Mouse (Mus musculus) right cerebral cortex, postnatal 25 days (tissue): ENCODE measurements around the gene Cfap61.

ENCODE experiments used
- DNase-seq: peaks from one replicate; pipeline ENCODE4 v3.0.0; 2022

Gene Cfap61

DNA sequence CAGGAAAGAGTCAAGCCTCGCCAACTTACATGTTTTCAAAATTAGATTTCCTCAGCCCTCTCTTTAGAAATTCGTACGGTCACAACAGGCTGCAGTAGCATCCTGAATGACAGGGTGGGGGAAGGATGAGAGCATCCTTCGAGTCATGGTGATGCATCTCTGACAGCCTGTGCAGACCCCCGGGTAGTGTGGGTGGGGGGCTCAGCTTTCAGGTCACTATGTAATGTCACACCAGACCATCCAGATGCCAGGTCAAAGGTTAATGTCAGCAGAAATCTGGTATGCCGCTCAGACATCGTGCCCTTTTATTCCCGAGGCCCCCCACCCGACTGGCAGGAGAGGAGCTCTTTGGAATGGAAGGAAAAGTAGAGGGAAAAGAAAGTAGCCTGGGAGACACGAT is 15.7 kb downstream of the Cfap61 start:
- DNase-seq = no peak

DNA sequence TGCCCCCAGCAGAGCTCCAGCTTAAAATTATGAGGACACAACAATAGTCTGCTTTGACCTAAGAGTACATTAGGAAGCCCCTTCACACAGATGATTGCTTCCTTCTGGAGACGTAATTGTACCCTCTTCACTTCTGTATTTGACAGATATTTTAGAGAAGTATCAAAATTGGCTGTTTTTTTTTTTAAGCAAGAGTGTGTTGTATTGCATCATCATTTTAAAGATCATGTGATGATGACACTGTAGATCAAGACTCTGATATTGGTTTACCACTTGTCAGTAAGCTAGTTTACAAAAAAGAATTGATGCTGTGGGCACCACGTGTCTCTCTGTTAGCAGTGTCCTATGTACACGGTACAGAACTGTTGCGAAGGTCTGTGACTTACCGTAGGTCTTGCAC is 18.1 kb downstream of the Cfap61 start:
- no peak for DNase-seq

DNA sequence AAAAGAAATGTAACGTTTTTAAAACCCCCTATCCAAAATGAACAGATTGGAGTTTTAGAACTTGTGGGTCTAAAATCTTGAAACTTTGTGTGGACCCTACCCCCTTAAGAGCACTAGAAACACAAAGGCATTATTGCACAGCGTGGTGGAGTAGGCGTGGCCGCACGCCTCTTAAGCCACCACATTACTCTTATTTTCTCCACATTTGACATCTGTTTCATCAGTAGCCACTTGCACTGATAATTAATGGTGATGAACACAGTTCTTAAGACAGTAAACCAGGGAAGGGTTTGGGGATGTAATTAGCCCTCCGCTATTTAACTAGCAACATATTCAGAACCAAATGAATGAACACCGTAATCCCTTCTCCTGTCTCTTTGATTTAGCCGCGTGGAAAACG is 21.3 kb downstream of the Cfap61 start:
- DNase-seq = no peak

DNA sequence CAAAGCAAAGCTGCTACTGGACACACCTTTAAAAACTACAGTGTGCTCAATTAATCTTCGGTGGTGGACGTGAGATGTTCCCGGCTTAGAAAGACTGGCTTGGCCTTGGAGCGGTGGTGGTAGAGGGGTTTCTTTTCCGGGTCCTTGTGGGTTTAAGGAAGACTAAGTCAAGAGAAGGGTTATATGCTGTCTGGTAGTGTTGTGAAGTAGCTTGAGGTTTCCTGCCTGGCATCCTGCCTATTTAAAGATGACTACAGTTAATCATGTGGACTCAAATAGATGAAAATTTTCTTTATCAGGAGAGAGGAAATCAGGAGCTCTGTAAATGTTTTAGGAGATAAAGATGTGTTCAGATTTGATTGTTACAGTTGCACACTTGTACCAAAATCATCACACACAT is 21.7 kb downstream of the Cfap61 start:
- no peak for DNase-seq

DNA sequence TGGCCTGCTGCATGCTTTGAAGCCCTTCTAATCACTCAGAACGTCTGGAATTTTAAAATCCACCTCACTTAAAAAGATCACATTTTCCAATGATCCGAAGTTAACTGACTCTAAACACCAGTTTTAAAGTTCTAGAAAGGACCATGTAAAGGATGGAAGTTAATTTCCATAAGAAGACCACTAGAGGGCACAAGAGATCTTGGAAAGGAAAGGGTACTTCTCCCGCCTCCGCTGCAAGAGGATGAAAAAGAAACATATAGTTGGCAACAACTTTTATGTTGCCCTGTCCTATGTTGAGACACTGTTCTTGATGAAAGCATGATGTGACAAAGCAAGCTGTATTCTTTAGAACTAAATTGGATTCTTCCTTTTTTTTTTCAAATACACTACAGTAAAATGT is 22.9 kb downstream of the Cfap61 start:
- DNase-seq = no peak

DNA sequence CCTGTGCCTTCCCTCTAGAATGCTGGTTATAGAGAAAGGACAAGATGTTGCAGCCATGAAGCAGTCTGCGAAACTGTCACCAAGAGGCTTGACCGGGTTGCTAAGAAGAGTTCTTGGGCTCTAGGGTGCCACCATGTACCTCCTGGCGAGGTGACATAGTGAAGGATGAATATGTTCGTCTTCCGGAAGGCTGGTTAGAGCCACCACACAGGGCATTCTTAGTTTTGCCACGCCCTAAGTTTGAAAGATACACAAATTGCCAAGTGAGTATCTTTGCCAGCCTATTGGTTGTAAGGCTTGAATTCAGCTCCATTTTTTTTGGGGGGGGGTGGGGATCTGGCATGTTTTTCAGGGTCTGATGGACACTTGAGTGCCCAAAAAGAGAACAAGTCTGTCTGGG is 23.5 kb downstream of the Cfap61 start:
- DNase-seq = no peak

DNA sequence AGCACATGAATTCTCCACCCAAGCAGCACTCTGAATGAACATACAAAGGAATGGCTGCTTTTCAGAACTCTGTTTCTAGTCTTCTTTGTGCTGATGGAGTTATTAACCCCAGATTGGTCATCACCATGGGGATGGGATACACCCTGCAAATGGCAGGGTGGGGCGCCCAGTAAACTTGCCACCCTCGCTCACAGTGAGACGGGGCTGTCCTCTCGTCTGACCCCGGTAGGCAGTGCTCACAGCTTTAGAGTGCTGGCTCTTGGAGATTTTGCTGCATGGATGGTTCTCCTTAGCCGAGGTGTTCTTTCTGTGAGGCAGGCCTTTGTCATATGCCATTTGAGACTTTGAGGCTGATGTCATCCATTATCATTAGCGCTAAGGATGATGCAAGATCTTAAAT is 24.0 kb downstream of the Cfap61 start:
- no peak for DNase-seq

DNA sequence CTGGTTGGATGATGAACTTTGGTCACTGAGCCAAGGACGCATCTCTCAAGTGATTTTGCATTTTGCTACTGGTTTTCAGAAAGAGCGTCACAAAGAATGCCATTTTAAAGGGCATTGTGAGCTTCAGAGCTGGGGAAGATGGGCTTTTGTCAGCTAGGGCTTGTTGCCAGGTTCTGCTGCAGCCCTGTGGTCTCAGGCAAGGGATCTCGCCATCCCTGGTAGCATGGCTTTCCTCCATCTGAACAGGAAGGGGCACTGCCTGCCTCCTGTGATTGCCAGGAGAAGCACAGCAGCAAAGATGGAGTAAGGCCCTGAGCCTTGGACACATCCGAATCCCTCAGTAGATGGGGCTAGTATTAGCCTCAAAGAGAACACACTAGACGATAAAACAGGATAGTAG is 27.3 kb downstream of the Cfap61 start:
- no peak for DNase-seq

DNA sequence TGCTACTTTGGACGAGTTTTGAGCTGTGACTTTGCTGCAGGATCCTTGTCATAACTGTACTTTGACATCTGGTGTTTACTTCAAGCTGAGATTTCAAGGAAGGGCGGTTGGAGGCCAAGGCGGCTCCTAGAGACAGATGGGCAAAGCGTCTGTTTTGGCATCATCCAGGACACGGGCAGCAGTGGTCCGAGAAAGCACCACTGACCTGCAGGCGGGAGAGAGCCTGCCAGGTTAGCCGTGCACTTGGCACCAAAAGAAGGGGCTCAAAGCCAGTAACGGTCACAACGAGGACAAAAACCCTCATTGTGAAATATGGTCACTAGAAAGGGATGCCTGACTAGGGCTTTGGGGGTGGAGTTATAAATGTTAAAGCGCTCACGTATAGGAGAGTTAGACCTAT is 36.2 kb downstream of the Cfap61 start:
- DNase-seq = no peak

DNA sequence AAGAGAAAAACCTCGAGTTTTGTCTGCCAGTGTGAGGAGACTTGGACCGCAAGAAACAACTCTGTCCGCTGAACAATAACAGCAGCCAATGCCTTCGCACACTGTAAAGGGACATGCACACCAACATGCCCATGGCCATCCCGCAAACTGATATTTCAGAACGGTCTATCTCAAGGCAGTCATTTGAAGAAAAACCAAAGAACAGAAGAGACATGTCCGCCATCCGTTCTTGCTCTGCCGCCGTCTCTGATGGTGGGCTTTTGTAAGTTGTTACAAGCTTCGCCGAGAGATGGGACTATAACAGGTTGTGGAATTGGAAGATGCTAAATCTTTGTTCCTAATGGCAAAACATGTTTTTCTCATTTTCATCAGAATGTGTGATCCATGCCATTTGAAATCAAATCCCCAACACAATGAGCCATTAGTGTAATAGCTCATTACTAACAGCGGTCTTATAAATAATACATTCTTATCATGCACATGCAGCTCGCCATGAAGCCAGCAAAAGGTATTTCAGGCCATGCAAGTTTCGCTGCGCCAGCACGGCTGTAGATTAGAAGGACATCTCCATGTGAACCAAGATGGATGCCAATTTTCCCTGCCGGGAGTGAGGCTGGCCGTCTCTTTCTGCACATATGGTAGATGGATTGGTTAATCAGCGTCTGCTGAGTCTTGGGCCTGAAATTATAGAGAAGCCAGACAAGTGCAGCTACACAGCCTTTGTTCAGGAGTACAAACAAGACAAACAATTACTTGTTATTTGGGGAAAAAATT is 36.8 kb downstream of the Cfap61 start:
- no peak for DNase-seq

DNA sequence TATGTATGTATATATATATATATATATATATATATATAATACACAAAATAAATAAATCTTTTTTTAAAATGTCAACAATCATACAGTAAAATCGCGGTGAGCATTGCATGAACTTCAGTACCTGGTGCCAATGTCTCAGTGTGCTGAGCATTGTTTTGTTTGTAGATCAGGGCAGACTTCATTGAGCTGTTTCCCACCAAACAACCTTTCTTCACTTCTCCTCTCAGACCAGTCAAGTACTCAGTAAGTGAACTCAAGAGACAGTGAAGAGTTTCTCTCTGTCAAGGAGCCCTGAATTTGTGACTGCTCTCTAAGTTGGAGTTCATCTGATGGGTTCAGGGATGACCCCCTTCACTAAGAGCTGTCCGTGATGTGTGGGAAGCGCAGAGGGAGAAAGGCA is 38.0 kb downstream of the Cfap61 start:
- DNase-seq = no peak

DNA sequence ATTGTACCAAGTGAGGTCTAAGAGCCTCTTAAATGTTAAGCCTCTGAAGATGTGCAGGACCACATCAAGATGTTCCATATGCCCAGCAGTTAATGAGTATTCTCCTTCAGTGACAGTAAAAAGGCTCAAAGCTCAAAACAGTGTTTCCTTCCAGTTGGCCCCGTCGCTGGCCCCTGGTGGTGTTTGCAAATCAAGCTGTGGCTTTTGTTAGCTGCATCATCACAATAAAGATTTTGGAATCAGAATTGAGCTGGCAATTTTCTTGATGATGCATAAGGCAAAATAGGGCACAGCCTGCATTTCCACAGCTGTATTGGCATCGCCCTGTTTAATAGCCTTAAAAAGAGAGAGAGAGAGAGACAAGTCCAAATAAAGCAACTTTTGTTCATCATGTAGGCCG is 45.0 kb downstream of the Cfap61 start:
- DNase-seq = no peak

DNA sequence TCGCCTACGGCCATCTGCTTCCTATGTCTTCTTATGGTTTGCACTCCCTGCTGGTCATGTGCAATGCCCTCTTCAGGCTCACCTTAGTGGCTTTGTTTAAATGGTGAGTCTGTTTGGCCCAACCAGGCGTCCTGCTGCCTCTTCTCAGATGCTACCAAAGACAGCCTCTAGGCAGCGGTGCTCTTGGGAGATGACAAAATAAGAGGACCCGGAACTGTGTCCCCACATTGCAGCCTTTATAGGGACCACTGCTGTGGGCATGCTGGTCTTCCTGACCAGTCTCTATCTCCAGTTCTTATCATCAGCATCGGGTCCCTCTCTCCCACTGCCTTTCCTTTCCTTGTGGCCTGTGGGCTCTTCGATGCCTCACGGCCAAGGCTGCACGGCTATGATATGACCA is 46.3 kb downstream of the Cfap61 start:
- no peak for DNase-seq

DNA sequence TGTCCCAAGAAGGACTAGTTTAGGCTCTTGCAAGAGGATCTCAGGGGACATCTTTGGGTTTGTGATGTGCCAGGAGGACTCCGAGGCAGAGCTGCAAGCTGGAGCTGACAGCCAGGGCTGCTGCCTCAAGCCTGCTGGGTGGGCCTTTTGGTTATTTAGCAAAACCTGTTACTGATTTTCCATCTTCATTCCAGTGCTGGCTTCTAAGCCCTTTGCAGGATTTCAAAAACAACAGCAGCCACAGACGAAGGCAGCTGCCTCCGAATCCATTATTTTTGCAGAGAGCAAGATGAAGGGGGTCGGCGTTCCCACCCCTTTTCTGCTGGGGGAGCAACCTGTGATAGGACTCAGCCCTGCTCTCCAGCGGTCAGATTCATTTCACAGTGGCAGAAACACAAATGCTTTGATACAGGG is 47.1 kb downstream of the Cfap61 start:
- no peak for DNase-seq

DNA sequence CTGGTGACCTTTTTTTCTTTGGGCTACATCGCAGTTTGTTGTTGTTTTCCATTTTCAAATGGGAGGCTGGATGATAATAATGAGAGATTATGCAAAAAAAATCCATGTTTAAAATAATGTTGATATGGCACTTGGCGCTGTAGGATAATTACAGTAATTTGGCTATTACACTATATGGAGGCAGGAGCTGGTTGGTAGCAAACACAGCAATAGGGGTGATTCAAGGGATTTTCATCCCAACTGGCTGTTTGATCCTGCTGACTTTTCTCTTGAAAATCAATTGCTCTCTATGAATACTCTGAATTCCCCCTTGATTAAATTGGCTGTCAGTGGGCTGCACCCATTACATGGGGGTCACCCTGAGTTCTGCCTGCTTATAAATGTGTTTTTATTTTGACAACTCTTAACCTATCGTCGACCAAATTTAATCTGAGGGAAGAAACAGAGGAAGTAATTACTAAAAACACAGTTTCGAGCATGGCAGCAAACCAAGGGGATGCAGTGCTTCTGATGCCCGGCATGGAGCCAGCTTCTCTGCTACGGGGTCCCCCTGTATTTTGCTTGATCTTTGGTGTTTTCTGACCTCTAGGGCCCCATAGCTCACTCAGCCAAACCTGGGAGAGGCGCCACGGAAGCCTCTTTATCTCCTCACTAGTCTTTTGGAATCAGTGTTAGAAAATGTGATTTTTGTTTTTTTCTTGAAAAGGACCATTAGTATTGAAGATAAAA is 47.9 kb downstream of the Cfap61 start:
- DNase-seq = no peak

DNA sequence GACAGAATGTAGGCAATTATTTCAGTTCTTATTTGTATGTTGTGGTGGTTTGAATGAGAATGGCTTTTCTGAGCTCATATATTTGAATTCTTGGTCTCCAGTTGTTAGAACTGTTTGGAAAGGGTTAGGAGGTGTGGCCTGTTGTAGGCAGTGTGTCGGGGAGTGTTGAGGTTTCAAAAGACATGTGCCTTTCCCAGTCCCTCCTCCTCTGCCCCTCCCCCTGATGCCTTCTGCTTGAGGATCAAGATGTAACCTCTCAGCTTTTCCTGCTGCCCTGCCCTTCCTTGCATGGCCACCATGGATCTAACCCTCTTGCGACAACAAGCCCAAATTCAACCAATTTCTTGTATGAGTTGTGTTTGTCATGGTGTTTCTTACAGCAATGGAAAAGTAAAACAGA is 53.2 kb downstream of the Cfap61 start:
- DNase-seq = no peak

DNA sequence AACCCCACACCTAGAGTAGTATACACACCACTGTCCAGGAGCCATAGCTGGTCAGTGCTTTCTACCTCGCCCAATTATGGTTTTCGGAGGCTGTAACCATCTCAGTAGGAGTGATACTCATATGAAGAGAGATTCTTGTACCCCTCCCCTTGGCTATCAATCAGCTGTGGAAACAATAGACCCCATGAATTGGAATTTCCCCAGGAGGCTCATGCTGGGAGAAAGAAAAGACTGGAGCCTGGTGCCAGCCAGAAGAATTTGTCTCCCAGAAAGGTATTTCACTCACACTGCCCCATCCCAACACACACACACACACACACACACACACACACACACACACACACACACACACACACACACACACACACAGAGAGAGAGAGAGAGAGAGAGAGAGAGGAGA is 55.9 kb downstream of the Cfap61 start:
- DNase-seq = no peak

DNA sequence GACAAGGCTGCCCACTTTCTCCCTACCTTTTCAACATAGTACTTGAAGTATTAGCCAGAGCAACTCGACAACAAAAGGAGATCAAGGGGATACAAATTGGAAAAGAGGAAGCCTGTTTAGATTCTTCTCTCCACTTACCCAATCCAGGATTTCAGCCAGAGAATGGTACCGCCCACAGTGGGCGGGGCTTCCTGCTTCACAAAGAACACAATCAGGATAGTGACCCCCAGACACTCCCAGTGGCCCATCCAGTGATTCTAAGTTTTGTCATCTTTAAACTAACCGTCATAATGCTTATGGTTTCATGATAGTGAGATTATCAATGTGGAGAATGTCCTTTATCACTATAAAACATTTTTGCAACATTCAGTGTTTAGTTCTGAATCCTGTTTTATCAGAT is 61.9 kb downstream of the Cfap61 start:
- DNase-seq = no peak

DNA sequence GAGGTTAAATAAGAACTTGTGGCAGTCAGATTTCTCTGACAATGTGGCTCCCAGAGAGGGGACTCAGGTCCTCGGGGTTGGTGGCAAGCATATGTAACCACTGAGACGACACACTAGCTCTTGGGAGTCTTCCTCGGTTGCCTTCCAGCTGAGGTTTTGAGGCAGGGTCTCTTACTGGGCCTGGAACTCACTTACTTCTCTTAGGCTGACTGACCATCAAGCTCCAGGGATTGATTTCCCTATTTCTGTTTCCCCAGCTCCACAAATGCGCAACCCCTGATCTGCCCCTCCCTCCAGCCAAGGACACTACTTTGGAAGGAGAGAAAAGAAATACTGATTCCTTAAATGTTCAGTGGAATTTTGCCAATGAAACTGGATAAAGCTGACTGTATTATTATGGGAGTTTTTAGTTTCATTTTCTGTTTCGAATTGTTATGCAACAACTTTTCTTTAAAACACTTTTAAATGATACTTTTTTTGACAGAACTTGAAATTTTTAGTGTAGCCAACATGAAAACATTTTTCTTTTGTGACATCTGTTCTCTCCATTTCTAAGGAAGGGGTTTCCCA is 63.5 kb downstream of the Cfap61 start:
- no peak for DNase-seq

DNA sequence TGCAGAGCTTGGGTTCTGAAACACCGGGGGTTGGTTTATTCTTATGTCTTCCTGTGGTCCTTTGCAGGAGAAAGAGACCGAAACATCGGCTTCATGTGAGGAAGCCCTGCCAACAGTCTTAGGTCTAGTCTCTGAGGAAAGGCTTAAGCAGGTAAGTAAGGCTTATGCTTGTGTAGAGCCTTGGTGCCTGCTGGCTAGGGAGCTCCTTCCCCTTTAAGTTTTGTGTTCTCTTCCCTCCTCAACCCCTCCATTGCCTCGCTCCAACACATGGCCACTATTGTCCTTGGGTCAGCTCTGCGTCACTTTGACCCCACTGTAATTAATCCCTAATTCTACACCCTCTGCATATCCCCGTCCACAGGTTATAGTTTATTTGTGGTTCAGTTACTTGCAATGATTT is 74.2 kb downstream of the Cfap61 start:
- DNase-seq = no peak

DNA sequence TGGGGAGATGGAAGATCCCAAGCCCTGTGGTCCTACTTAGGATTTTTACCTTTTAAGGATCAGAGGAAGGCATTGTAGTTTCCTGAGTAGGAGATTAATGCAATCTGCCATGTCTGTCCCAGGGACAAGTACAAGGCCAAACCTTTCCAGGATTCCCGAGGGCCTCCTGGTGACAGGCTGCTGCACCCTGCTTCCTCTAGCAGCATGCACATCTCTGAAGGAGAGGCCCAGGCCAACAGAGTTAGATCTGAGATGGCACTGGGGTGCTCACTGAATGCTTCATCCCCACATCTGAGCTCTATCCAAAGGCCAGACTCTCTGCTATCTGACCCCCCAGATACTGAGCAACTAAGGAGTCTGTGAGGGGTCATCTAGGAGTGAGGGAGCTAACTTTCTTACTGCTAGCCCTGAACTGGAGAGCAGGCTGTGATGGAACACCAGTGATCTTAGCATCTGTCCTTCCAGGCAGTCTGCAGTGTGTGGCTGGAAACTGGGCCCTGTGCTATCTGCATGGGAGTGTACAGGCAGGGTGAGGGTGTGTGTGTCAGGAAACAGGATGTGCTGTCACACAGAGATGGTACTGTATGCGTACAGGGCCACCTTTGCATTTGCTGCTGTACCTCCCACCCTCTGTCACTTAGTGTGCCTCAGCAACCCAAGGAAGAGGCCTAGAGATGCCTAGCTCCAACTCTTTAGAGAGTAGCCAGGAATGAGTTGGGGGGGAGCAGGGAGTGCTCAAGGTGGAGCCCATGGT is 75.2 kb downstream of the Cfap61 start:
- DNase-seq = no peak

DNA sequence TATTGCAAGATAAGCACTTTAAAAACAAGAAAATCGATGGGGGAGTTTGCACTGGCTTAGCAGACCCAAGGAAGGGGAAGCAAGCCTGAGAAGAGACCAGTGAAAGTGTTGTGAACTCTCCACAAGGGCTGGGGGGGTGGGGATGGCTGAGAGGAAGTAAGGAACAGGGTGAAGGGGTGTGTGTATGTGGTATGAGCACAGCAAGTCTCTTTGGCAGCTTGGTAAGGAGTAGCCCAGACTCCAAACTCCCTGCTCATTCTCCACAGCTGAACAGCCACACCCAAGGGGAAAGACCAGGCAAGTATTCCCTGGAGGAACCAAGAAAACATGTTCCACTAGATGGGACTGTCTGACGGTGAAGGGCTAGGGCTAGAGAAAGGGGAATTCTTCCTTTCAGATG is 76.2 kb downstream of the Cfap61 start:
- no peak for DNase-seq

DNA sequence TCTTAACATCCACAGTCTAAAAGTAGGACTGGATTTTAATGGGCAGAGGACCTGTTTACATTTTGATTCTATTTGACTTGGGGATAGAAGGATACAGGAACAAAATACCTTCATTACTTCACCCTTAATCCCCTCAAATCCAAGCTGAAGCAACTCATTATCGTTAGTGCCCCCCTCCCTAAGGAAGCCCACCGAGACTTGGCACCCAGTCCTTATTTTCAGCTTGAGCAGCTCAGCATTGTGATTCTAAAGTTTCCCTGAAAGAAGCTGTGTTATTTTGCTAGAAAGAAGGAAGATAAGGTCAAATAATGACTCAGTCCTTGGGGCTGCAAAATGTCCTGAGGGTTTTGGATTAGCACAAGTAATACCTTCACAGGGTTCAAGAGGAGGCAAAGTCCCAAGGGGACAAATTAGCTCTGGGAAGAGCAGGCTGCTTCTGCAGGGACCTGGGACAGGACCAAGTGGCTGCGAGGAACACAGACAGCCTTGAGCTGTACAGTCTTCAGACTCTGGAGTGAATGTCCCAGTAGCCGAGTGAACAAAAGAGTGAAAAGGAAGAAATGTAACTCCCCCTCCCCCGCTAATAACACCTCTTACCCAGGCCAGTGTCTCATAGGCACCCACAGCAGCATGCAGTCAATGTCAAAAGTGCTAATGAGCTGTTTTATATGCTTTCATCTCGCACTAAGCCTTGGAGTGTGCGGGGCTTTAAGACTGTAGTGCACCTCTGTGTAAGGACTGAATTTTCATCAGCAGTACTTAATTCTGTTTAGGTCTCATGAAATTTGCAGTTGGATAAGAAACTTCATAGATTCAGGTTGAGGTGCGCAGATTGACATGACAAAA is 81.0 kb downstream of the Cfap61 start:
- DNase-seq = no peak
